Mouse (Mus musculus): Measurements from ENCODE around the gene Rps18. TPM values are rescaled to one million over a fixed set of nuclear protein-coding genes. Genes with fewer than 3 reads are reported as not detected.

The Rps18 gene
- total and polyA plus RNA-seq, 3 experiments, result 194 to 420 (median 364) TPM

GRCm38 (mm10) chr17:33902491-33902890 is 53.3 kb downstream of the Rps18 start:
- Histone ChIP-seq H3K9ac (ENCODE audit: low read depth, low read length) (no peak overlapping the region), H3K4me3 (no peak overlapping the region), H3K79me2 (replicated peaks; ENCODE audit: control insufficient read depth, insufficient read depth, low read length) (no peaks in the 10 kb centered on the region), H3K27ac (no peak overlapping the region), H3K4me1 (ENCODE audit: control insufficient read depth, insufficient read depth, low read length) (no peaks in the 10 kb centered on the region; the same call in 1 of the 2 replicates), H3K36me3 (ENCODE audit: control insufficient read depth, insufficient read depth, low read length) (no peaks in the 10 kb centered on the region), H3K27me3 (ENCODE audit: control insufficient read depth, insufficient read depth, low read length) (no peaks in the 10 kb centered on the region)
- DNase-seq, result no peak
- WGBS, result 49% methylated on average over 7 of the region's 7 CpGs
- TF ChIP-seq CTCF (IDR thresholded peaks at IDR 0.05) (no peak), POLR2A (IDR thresholded peaks at IDR 0.05; ENCODE audit: insufficient read depth, low read depth, low read length) (no peak), EP300 (IDR thresholded peaks at IDR 0.05; ENCODE audit: insufficient read depth, low read depth, low read length) (no peak)
- intact Hi-C loops (cut with DNase I), result no loop called here

GRCm38 (mm10) chr17:33902079-33902478 is 53.7 kb downstream of the Rps18 start:
- H3K36me3 ChIP-seq (ENCODE audit: control insufficient read depth, insufficient read depth, low read length), result no peaks in the 10 kb centered on the region
- no peaks in the 10 kb centered on the region for H3K79me2 ChIP-seq (replicated peaks; ENCODE audit: control insufficient read depth, insufficient read depth, low read length)
- DNase-seq, result no peak
- no peak overlapping the region for H3K9ac ChIP-seq (ENCODE audit: low read depth, low read length)
- no peaks in the 10 kb centered on the region; the same call in 1 of the 2 replicates for H3K4me1 ChIP-seq (ENCODE audit: control insufficient read depth, insufficient read depth, low read length)
- 40% methylated on average over 4 of the region's 4 CpGs for WGBS
- no peak overlapping the region for H3K27ac ChIP-seq
- no peaks in the 10 kb centered on the region for H3K27me3 ChIP-seq (ENCODE audit: control insufficient read depth, insufficient read depth, low read length)
- intact Hi-C loops (cut with DNase I), result no loop called here
- no peak overlapping the region for H3K4me3 ChIP-seq
- TF ChIP-seq POLR2A (IDR thresholded peaks at IDR 0.05; ENCODE audit: insufficient read depth, low read depth, low read length) (no peak), CTCF (IDR thresholded peaks at IDR 0.05) (no peak)

Other genes with a start within 250 kb of the Rps18 start
Only the 30 nearest of the 33 such genes appear.
- gene Rab11b, start 195.5 kb downstream of the Rps18 start, total RNA-seq (2021), result 100 to 1,000 TPM; 238 to 272 TPM
- 388 and 477 TPM in 2 replicates for gene Rab11b, start 195.5 kb downstream of the Rps18 start, polyA plus RNA-seq (2012; rRNA removed)
- gene Angptl4, start 174.2 kb downstream of the Rps18 start, total RNA-seq (2021), result 1 to 10 TPM; 4.7 to 7.2 TPM
- gene Angptl4, start 174.2 kb downstream of the Rps18 start, polyA plus RNA-seq (2012; rRNA removed), result 13.2 and 18.9 TPM in 2 replicates
- gene Kank3, start 145.5 kb downstream of the Rps18 start, total RNA-seq (2021), result 10 to 100 TPM; 54.6 to 61.0 TPM
- 139 and 168 TPM in 2 replicates for gene Kank3, start 145.5 kb downstream of the Rps18 start, polyA plus RNA-seq (2012; rRNA removed)
- gene Rps28, start 131.4 kb downstream of the Rps18 start, total RNA-seq (2021), result 100 to 1,000 TPM; 683 to 757 TPM
- 329 and 480 TPM in 2 replicates for gene Rps28, start 131.4 kb downstream of the Rps18 start, polyA plus RNA-seq (2012; rRNA removed)
- 100 to 1,000 TPM; 609 to 707 TPM for gene Ndufa7, start 131.4 kb downstream of the Rps18 start, total RNA-seq (2021)
- gene Ndufa7, start 131.4 kb downstream of the Rps18 start, polyA plus RNA-seq (2012; rRNA removed), result 755 and 759 TPM in 2 replicates
- gene Cd320, start 112.9 kb downstream of the Rps18 start, total RNA-seq (2021), result 10 to 100 TPM; 27.8 to 34.3 TPM
- 36.1 and 46.9 TPM in 2 replicates for gene Cd320, start 112.9 kb downstream of the Rps18 start, polyA plus RNA-seq (2012; rRNA removed)
- not detected for gene Gm7029, start 82.2 kb downstream of the Rps18 start, total RNA-seq (2021)
- not detected in 2 replicates for gene Gm7029, start 82.2 kb downstream of the Rps18 start, polyA plus RNA-seq (2012; rRNA removed)
- gene Kifc1, start 65.3 kb downstream of the Rps18 start, total RNA-seq (2021), result under 1 TPM; 0.57 to 0.66 TPM
- gene Kifc1, start 65.3 kb downstream of the Rps18 start, polyA plus RNA-seq (2012; rRNA removed), result 0.59 and 0.94 TPM in 2 replicates
- not detected for gene Platr17, start 50.9 kb downstream of the Rps18 start, total RNA-seq (2021)
- not detected in 2 replicates for gene Platr17, start 50.9 kb downstream of the Rps18 start, polyA plus RNA-seq (2012; rRNA removed)
- 10 to 100 TPM; 11.5 to 16.4 TPM for gene Daxx, start 46.6 kb downstream of the Rps18 start, total RNA-seq (2021)
- 18.5 and 20.5 TPM in 2 replicates for gene Daxx, start 46.6 kb downstream of the Rps18 start, polyA plus RNA-seq (2012; rRNA removed)
- 100 to 1,000 TPM in 1 of 2 experiments, 10 to 100 TPM in 1; 98.9 to 124 TPM for gene Tapbp, start 40.1 kb downstream of the Rps18 start, total RNA-seq (2021)
- 62.5 and 75.7 TPM in 2 replicates for gene Tapbp, start 40.1 kb downstream of the Rps18 start, polyA plus RNA-seq (2012; rRNA removed)
- 10 to 100 TPM; 13.7 to 18.8 TPM for gene Zbtb22, start 40.1 kb downstream of the Rps18 start, total RNA-seq (2021)
- gene Zbtb22, start 40.1 kb downstream of the Rps18 start, polyA plus RNA-seq (2012; rRNA removed), result 24.6 and 26.8 TPM in 2 replicates
- gene Rgl2, start 26.5 kb downstream of the Rps18 start, total RNA-seq (2021), result 10 to 100 TPM; 33.2 to 36.0 TPM
- 89.1 and 101 TPM in 2 replicates for gene Rgl2, start 26.5 kb downstream of the Rps18 start, polyA plus RNA-seq (2012; rRNA removed)
- gene Pfdn6, start 15.7 kb downstream of the Rps18 start, total RNA-seq (2021), result 10 to 100 TPM; 77.7 to 81.0 TPM
- gene Pfdn6, start 15.7 kb downstream of the Rps18 start, polyA plus RNA-seq (2012; rRNA removed), result 28.0 and 29.6 TPM in 2 replicates
- 10 to 100 TPM in 1 of 2 experiments, 1 to 10 TPM in 1; 8.8 to 10.0 TPM for gene Wdr46, start 15.3 kb downstream of the Rps18 start, total RNA-seq (2021)
- gene Wdr46, start 15.3 kb downstream of the Rps18 start, polyA plus RNA-seq (2012; rRNA removed), result 8.7 and 9.1 TPM in 2 replicates
- gene B3galt4, start 4.5 kb downstream of the Rps18 start, total RNA-seq (2021), result 1 to 10 TPM; 1.8 to 1.9 TPM
- gene B3galt4, start 4.5 kb downstream of the Rps18 start, polyA plus RNA-seq (2012; rRNA removed), result 2.4 and 3.4 TPM in 2 replicates
- gene Vps52, start 189 bp downstream of the Rps18 start, total RNA-seq (2021), result 10 to 100 TPM; 38.1 to 39.1 TPM
- 47.8 and 56.4 TPM in 2 replicates for gene Vps52, start 189 bp downstream of the Rps18 start, polyA plus RNA-seq (2012; rRNA removed)
- gene H2-K1, start 44.3 kb upstream of the Rps18 start, total RNA-seq (2021), result 100 to 1,000 TPM; 103 to 117 TPM
- gene H2-K1, start 44.3 kb upstream of the Rps18 start, polyA plus RNA-seq (2012; rRNA removed), result 655 and 1,075 TPM in 2 replicates
- 10 to 100 TPM; 13.0 to 13.1 TPM for gene Ring1, start 68.7 kb upstream of the Rps18 start, total RNA-seq (2021)
- 18.6 and 20.8 TPM in 2 replicates for gene Ring1, start 68.7 kb upstream of the Rps18 start, polyA plus RNA-seq (2012; rRNA removed)
- 100 to 1,000 TPM; 112 to 138 TPM for gene H2-Ke6, start 72.1 kb upstream of the Rps18 start, total RNA-seq (2021)
- 87.0 and 91.6 TPM in 2 replicates for gene H2-Ke6, start 72.1 kb upstream of the Rps18 start, polyA plus RNA-seq (2012; rRNA removed)
- gene Slc39a7, start 75.7 kb upstream of the Rps18 start, total RNA-seq (2021), result 10 to 100 TPM; 76.0 to 79.8 TPM
- 64.0 and 72.5 TPM in 2 replicates for gene Slc39a7, start 75.7 kb upstream of the Rps18 start, polyA plus RNA-seq (2012; rRNA removed)
- 10 to 100 TPM; 39.1 to 42.4 TPM for gene Rxrb, start 75.8 kb upstream of the Rps18 start, total RNA-seq (2021)
- gene Rxrb, start 75.8 kb upstream of the Rps18 start, polyA plus RNA-seq (2012; rRNA removed), result 38.8 and 41.3 TPM in 2 replicates
- gene Col11a2, start 83.4 kb upstream of the Rps18 start, total RNA-seq (2021), result 1 to 10 TPM in 1 of 2 experiments, under 1 TPM in 1; 0.89 to 1.8 TPM
- gene Col11a2, start 83.4 kb upstream of the Rps18 start, polyA plus RNA-seq (2012; rRNA removed), result 0.98 and 1.7 TPM in 2 replicates
- gene H2-Oa, start 136.3 kb upstream of the Rps18 start, total RNA-seq (2021), result under 1 TPM; 0.20 to 0.29 TPM
- gene H2-Oa, start 136.3 kb upstream of the Rps18 start, polyA plus RNA-seq (2012; rRNA removed), result 0.79 and 3.2 TPM in 2 replicates
- gene H2-DMa, start 163.5 kb upstream of the Rps18 start, total RNA-seq (2021), result 1 to 10 TPM; 4.0 to 7.5 TPM
- gene H2-DMa, start 163.5 kb upstream of the Rps18 start, polyA plus RNA-seq (2012; rRNA removed), result 12.2 and 21.3 TPM in 2 replicates
- gene Brd2, start 166.6 kb upstream of the Rps18 start, total RNA-seq (2021), result 10 to 100 TPM; 67.6 to 71.1 TPM
- gene Brd2, start 166.6 kb upstream of the Rps18 start, polyA plus RNA-seq (2012; rRNA removed), result 78.9 and 118 TPM in 2 replicates
- 1 to 10 TPM; 2.1 to 2.3 TPM for gene H2-DMb2, start 187.3 kb upstream of the Rps18 start, total RNA-seq (2021)
- 2.3 and 7.6 TPM in 2 replicates for gene H2-DMb2, start 187.3 kb upstream of the Rps18 start, polyA plus RNA-seq (2012; rRNA removed)
- gene H2-DMb1, start 197.1 kb upstream of the Rps18 start, total RNA-seq (2021), result 1 to 10 TPM; 1.6 to 2.2 TPM
- 8.9 and 19.1 TPM in 2 replicates for gene H2-DMb1, start 197.1 kb upstream of the Rps18 start, polyA plus RNA-seq (2012; rRNA removed)
- 1 to 10 TPM; 3.4 to 7.2 TPM for gene Tap1, start 231.6 kb upstream of the Rps18 start, total RNA-seq (2021)
- gene Tap1, start 231.6 kb upstream of the Rps18 start, polyA plus RNA-seq (2012; rRNA removed), result 10.9 and 11.7 TPM in 2 replicates
- gene Psmb9, start 231.8 kb upstream of the Rps18 start, total RNA-seq (2021), result 10 to 100 TPM in 1 of 2 experiments, 1 to 10 TPM in 1; 6.9 to 13.5 TPM
- 16.0 and 20.5 TPM in 2 replicates for gene Psmb9, start 231.8 kb upstream of the Rps18 start, polyA plus RNA-seq (2012; rRNA removed)